Mouse (Mus musculus) heart, adult 2 months (tissue): Measurements from ENCODE around the gene Ppm1a.

Experiments
- CTCF ChIP-seq: fragments of 200-600 bp; IDR thresholded peaks from 2 replicates; pipeline ENCODE4 v1.8.1; 2022; ENCODE audit warnings: antibody characterized with exemption, mild to moderate bottlenecking, moderate library complexity
- POLR2A ChIP-seq: fragments of 200-500 bp; IDR thresholded peaks from 2 replicates; pipeline ENCODE4 v1.6.1; 2011; ENCODE audit warnings: mild to moderate bottlenecking, low read depth, low read length, control low read depth; ENCODE audit not compliant: insufficient read depth

DNA sequence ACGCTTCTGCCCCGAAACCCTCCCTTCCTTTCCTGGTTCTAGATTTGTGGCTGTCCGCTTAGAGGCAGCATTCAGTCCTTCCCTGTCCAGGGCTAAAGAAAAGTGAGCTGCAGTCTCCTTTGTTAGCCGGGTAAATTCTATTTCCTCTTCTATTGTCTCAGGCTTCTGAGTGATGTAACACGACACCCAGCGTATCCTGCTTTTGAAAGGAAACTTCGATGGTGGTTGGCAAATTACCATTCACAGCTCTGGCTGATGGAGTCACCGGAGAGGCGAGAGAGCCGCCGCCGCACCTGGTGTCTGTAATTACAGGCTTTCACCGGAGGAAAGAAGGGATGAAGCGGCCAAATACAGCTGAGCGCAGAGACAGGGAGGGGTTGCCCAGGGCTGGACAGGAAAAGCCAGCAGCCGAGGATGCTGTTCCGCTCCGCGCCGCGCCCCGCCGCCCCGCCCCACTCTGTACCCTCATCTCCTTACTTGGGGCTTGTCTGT is 63.7 kb downstream of the Ppm1a start:
- TF ChIP-seq CTCF (no peak), POLR2A (no peak)
